Mouse (Mus musculus) ES-E14 (cell line): ENCODE measurements around the gene Hspa1a. TPM values are rescaled to one million over a fixed set of nuclear protein-coding genes. Genes with fewer than 3 reads are reported as not detected.

Experiments used
- DNase-seq: peaks from one replicate; pipeline ENCODE4 v3.0.0-alpha.2; 2013; ENCODE audit warnings: low read depth, low spot score
- H3K27ac ChIP-seq: 2 replicates; pipeline ENCODE4 v1.5.1; 2012; ENCODE audit warnings: low read depth, mild to moderate bottlenecking, low read length, moderate library complexity, mixed read lengths; ENCODE audit not compliant: poor library complexity, insufficient read depth, severe bottlenecking
- H3K36me3 ChIP-seq: 2 replicates; pipeline ENCODE4 v1.6.1; 2012; ENCODE audit warnings: mild to moderate bottlenecking, low read length, moderate library complexity, mixed read lengths; ENCODE audit not compliant: control insufficient read depth, poor library complexity, insufficient read depth, severe bottlenecking
- H3K4me1 ChIP-seq, 2 experiments: fragments of 150-350 bp in 1 of 2; sonication (generic) in 1 of 2; 2 replicates each; pipeline ENCODE4 v1.6.1; 2012; ENCODE audit warnings: low read length in 2 of 2, mild to moderate bottlenecking in 1 of 2, mixed read lengths in 1 of 2; ENCODE audit not compliant: control insufficient read depth in 2 of 2, insufficient read depth in 2 of 2, poor library complexity in 1 of 2
- H3K4me3 ChIP-seq, 2 experiments: fragments of 150-350 bp in 1 of 2; sonication (generic) in 1 of 2; 2 replicates each; pipeline ENCODE4 v1.5.1; 2012; ENCODE audit warnings: low read length in 2 of 2, low read depth in 1 of 2, mild to moderate bottlenecking in 1 of 2, mixed read lengths in 1 of 2; ENCODE audit not compliant: insufficient read depth in 1 of 2, poor library complexity in 1 of 2, severe bottlenecking in 1 of 2
- H3K9ac ChIP-seq: 2 replicates; pipeline ENCODE4 v1.6.1; 2012; ENCODE audit warnings: low read depth, mild to moderate bottlenecking, low read length, mixed read lengths; ENCODE audit not compliant: poor library complexity, insufficient read depth, severe bottlenecking
- H3K9me3 ChIP-seq: fragments of 150-350 bp; sonication (generic); 2 replicates; pipeline ENCODE4 v1.6.1; 2012; ENCODE audit warnings: low read depth, mild to moderate bottlenecking, low read length; ENCODE audit not compliant: control insufficient read depth, insufficient read depth
- CHD2 ChIP-seq: IDR thresholded peaks from 2 replicates; pipeline ENCODE4 v1.6.1; 2014; ENCODE audit warnings: mild to moderate bottlenecking, low read depth, low read length, inconsistent platforms
- HCFC1 ChIP-seq: IDR thresholded peaks from 2 replicates; pipeline ENCODE4 v1.6.1; 2012; ENCODE audit warnings: low read length, inconsistent platforms, borderline replicate concordance; ENCODE audit not compliant: insufficient read depth
- MAFK ChIP-seq: IDR thresholded peaks from 2 replicates; pipeline ENCODE4 v1.6.1; 2014; ENCODE audit warnings: mild to moderate bottlenecking, low read depth, low read length, inconsistent platforms; ENCODE audit not compliant: insufficient read depth
- ZC3H11A ChIP-seq: IDR thresholded peaks from 2 replicates; pipeline ENCODE4 v1.6.1; 2012; ENCODE audit warnings: low read depth, mild to moderate bottlenecking, inconsistent platforms, low read length, borderline replicate concordance
- ZNF384 ChIP-seq: IDR thresholded peaks from 2 replicates; pipeline ENCODE4 v1.6.1; 2012; ENCODE audit warnings: low read depth, low read length, inconsistent platforms
- in situ Hi-C, 2 experiments: fragments of 600-800 bp; cut with MboI; formaldehyde crosslinking; loops; one replicate each; pipeline ENCODE4 v1.15.1; 2025; ENCODE audit warnings: low sequenced_read_pairs in 2 of 2, inconsistent platforms in 1 of 2; ENCODE audit not compliant: unreplicated experiment in 2 of 2
- total RNA-seq: library from RNA; depleted of rRNA; stranded (reverse); fragments of 300-350 nt; gene quantifications from 2 replicates; pipeline ENCODE4 v1.2.3, GENCODE M21; 2012

The Hspa1a gene
- total RNA-seq, 1 experiment, result 5.9 TPM

GRCm38 (mm10) chr17:34982328-34982727 is 10.4 kb upstream of the Hspa1a start:
- H3K36me3 ChIP-seq, result peaks cover 18% of the 10 kb centered on the region
- H3K9me3 ChIP-seq, result no peaks in the 10 kb centered on the region
- peak overlapping the region; percentile 92 for H3K27ac ChIP-seq
- H3K9ac ChIP-seq, result peak overlapping the region; percentile 95
- H3K4me3 ChIP-seq, result peak overlapping the region; percentile 86 to 88
- TF ChIP-seq ZC3H11A, result no peak
- TF ChIP-seq ZNF384, result no peak
- TF ChIP-seq HCFC1, result no peak
- no peak for TF ChIP-seq MAFK
- TF ChIP-seq CHD2, result no peak
- no peak for DNase-seq
- in situ Hi-C loops, result no loop called here
- peaks cover 0 to 6% of the 10 kb centered on the region in 2 experiments; a peak in 1 of 4 replicates for H3K4me1 ChIP-seq

- no peak for TF ChIP-seq ZC3H11A
- peak; percentile 75 for TF ChIP-seq HCFC1
Measured at GRCm38 (mm10) chr17:34981690-34982180, 9.8 kb upstream of the Hspa1a start, which contains the start of gene Lsm2. TSS of gene Lsm2 (plus strand) at chr17:34981862.

GRCm38 (mm10) chr17:34980655-34981054 is 8.7 kb upstream of the Hspa1a start:
- no peak overlapping the region for H3K27ac ChIP-seq
- TF ChIP-seq ZC3H11A (0 out of 2 replicates have a peak, but pooled peaks have one; percentile 2), HCFC1 (no peak)
- in situ Hi-C loops, result no loop called here
- DNase-seq, result no peak
- peaks cover 0 to 6% of the 10 kb centered on the region in 2 experiments; a peak in 1 of 4 replicates for H3K4me1 ChIP-seq
- peak overlapping the region; percentile 63; the same call in 1 of the 2 replicates for H3K9ac ChIP-seq
- H3K9me3 ChIP-seq, result no peaks in the 10 kb centered on the region
- H3K4me3 ChIP-seq, result peak overlapping the region; percentile 41 to 86; a peak in 3 of 4 replicates
- H3K36me3 ChIP-seq, result peaks cover 11% of the 10 kb centered on the region

More at GRCm38 (mm10) chr17:34981690-34982180, 9.8 kb upstream of the Hspa1a start, which contains the start of gene Lsm2:
- Histone ChIP-seq H3K27ac (peak within 1 kb of the TSS; percentile 92), H3K4me3 (peak within 1 kb of the TSS; percentile 86 to 88), H3K9ac (peak within 1 kb of the TSS; percentile 95), H3K9me3 (no peaks in the 10 kb centered on the region), H3K36me3 (peaks cover 18% of the 10 kb centered on the region), H3K4me1 (peaks cover 0 to 6% of the 10 kb centered on the region in 2 experiments; a peak in 1 of 4 replicates)
- in situ Hi-C loops, result no loop called here
- peak; percentile 80 for DNase-seq

- H3K9ac ChIP-seq, result no peak overlapping the region
- H3K9me3 ChIP-seq, result no peaks in the 10 kb centered on the region
- TF ChIP-seq MAFK (no peak), CHD2 (no peak), ZNF384 (no peak), HCFC1 (no peak), ZC3H11A (no peak)
- no peak for DNase-seq
- peaks cover 2% of the 10 kb centered on the region; the same call in 1 of the 2 replicates for H3K36me3 ChIP-seq
- no peak overlapping the region for H3K4me3 ChIP-seq
- peaks cover 0 to 5% of the 10 kb centered on the region in 2 experiments; a peak in 1 of 4 replicates for H3K4me1 ChIP-seq
- in situ Hi-C loops, result no loop called here
- H3K27ac ChIP-seq, result no peak overlapping the region
Measured at GRCm38 (mm10) chr17:34979631-34980030, 7.7 kb upstream of the Hspa1a start.

- Histone ChIP-seq H3K4me1 (peaks cover 0 to 4% of the 10 kb centered on the region in 2 experiments; a peak in 1 of 4 replicates), H3K4me3 (no peak overlapping the region), H3K9ac (no peak overlapping the region), H3K36me3 (no peaks in the 10 kb centered on the region), H3K27ac (no peak overlapping the region), H3K9me3 (no peaks in the 10 kb centered on the region)
- DNase-seq, result no peak
- TF ChIP-seq ZNF384 (no peak), HCFC1 (no peak), MAFK (no peak), ZC3H11A (no peak), CHD2 (no peak)
- in situ Hi-C loops, result no loop called here
Measured at GRCm38 (mm10) chr17:34978239-34978638, 6.3 kb upstream of the Hspa1a start.
